Mouse (Mus musculus) intestine, postnatal 0 days (tissue): ENCODE measurements around the gene Slc36a3. TPM values are rescaled to one million over a fixed set of nuclear protein-coding genes. Genes with fewer than 3 reads are reported as not detected.
"Not testable (repeated sequence)": the region's sequence is repeated elsewhere in the genome, so short reads cannot be mapped to it uniquely, and the experiment has no call there.

ENCODE experiments used
- ATAC-seq: fragments of 200-750 bp; cut with Nextera tagmentation; 2 replicates; pipeline ENCODE4 v1.8.0; 2017; ENCODE audit warnings: mild to moderate bottlenecking, moderate TSS enrichment, moderate library complexity
- H3K27ac ChIP-seq: fragments of 300-500 bp; sonication (generic); 2 replicates; pipeline ENCODE4 v1.5.1; 2014; ENCODE audit warnings: mild to moderate bottlenecking, low read depth, low read length, moderate library complexity
- H3K27me3 ChIP-seq: fragments of 300-500 bp; sonication (generic); replicated peaks from 2 replicates; pipeline ENCODE4 v1.6.1; 2014; ENCODE audit warnings: low read length, mixed read lengths; ENCODE audit not compliant: control insufficient read depth, insufficient read depth
- H3K36me3 ChIP-seq: fragments of 300-500 bp; sonication (generic); 2 replicates; pipeline ENCODE4 v1.6.1; 2014; ENCODE audit warnings: mild to moderate bottlenecking, moderate library complexity; ENCODE audit not compliant: control insufficient read depth, insufficient read depth
- H3K4me1 ChIP-seq: fragments of 300-500 bp; sonication (generic); replicated peaks from 2 replicates; pipeline ENCODE4 v1.6.1; 2014; ENCODE audit warnings: antibody characterized with exemption, low read length, mixed read lengths; ENCODE audit not compliant: control insufficient read depth, insufficient read depth
- H3K4me2 ChIP-seq: fragments of 300-500 bp; sonication (generic); replicated peaks from 2 replicates; pipeline ENCODE4 v1.6.1; 2014; ENCODE audit warnings: low read depth, mild to moderate bottlenecking, moderate library complexity
- H3K4me3 ChIP-seq: fragments of 300-500 bp; sonication (generic); 2 replicates; pipeline ENCODE4 v1.5.1; 2014; ENCODE audit warnings: low read depth, low read length
- H3K9ac ChIP-seq: fragments of 300-500 bp; sonication (generic); 2 replicates; pipeline ENCODE4 v1.6.1; 2014; ENCODE audit warnings: mild to moderate bottlenecking, low read depth, low read length
- H3K9me3 ChIP-seq: fragments of 300-500 bp; sonication (generic); 2 replicates; pipeline ENCODE4 v1.6.1; 2016; ENCODE audit warnings: mixed run types; ENCODE audit not compliant: control insufficient read depth
- CTCF ChIP-seq: sonication (generic); IDR thresholded peaks from 2 replicates; pipeline ENCODE4 v1.5.1; 2016; ENCODE audit warnings: low read depth, mild to moderate bottlenecking, control low read depth, antibody characterized with exemption, moderate library complexity
- WGBS: fragments of 180-500 bp; shearing (Covaris S2); extraction: QIAGEN DNeasy Blood & Tissue Kit; methylation state at CpG from one replicate; pipeline ENCODE4 v1.1.7; 2014; 5-methylcytosine and 5-hydroxymethylcytosine counted together
- polyA plus RNA-seq: library from polyadenylated mRNA; unstranded; fragments of >200 nt; fragmentation: Nextera tagmentation; extraction: Ambion mirVana; gene quantifications from 2 replicates; pipeline ENCODE4 v1.2.1, GENCODE M21; 2015

Slc36a3 gene
- polyA plus RNA-seq, 1 experiment from 2014 or later, result not detected

- H3K4me1 ChIP-seq, result no peaks in the 10 kb centered on the region
- ATAC-seq, result no peak
- H3K27ac ChIP-seq, result peak overlapping the region; percentile 50; the same call in 1 of the 2 replicates
- peak overlapping the region; percentile 37 for H3K4me3 ChIP-seq
- peak overlapping the region; percentile 43; the same call in 1 of the 2 replicates for H3K9ac ChIP-seq
- 15% methylated on average over 24 of the region's 24 CpGs for WGBS
- H3K27me3 ChIP-seq, result no peaks in the 10 kb centered on the region
- H3K36me3 ChIP-seq, result no peaks in the 10 kb centered on the region
- TF ChIP-seq CTCF, result no peak; the same call in 1 of the 2 replicates
- no peaks in the 10 kb centered on the region for H3K9me3 ChIP-seq
- peak overlapping the region; percentile 73 for H3K4me2 ChIP-seq
Measured at GRCm38 (mm10) chr11:55098189-55098915, 53.2 kb downstream of the Slc36a3 start.

DNA sequence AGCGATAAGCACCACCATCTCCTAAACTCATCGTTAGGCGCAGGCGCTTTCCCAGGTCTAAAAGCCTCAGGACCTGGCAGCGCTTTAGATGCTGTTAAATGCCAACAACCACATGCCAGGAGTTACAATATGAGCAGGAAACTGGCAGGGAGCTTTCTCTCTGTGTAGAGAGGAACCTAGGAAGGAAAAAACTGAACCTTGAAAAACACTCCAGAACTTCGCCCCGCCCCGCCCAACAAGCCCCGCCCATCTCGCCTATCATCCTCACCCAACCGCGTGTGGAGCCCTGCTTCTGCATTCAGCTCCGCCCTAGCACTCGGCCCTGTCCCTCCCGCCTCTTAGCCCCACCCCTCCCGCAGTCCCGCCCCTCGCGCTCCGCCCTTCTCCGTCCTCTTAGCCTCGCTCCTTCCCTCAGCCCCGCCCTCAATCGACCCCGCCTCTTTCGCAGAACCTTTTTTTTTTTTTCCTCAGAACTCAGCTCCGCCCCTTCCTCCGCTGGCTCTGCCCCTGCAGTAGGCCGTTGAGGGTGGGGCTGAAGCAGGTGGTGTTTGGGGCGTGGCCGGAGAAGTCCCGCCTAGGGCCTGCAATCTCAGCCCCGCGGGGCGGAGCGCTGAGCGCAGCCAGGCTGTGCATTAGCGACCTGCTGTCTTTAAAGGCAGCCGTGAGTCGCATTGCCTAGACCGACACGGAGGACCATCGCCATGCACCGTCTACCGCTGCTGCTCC lies 53.9 kb downstream of the Slc36a3 start, which contains the start of gene Gm2a:
Gene Gm2a, plus strand, starts transcription at position 653 of the 726 bp plus-strand sequence.
- H3K9me3 ChIP-seq, result no peaks in the 10 kb centered on the region
- no peaks in the 10 kb centered on the region for H3K36me3 ChIP-seq
- H3K27ac ChIP-seq, result peak within 1 kb of the TSS; percentile 74
- peak; percentile 98 for ATAC-seq
- WGBS, result 1% methylated on average over 45 of the region's 45 CpGs
- H3K9ac ChIP-seq, result peak within 1 kb of the TSS; percentile 43; the same call in 1 of the 2 replicates
- peak within 1 kb of the TSS; percentile 37 for H3K4me3 ChIP-seq
- peak; percentile 19; the same call in 1 of the 2 replicates for TF ChIP-seq CTCF
- H3K4me1 ChIP-seq, result no peaks in the 10 kb centered on the region
- peak within 1 kb of the TSS; percentile 73 for H3K4me2 ChIP-seq
- H3K27me3 ChIP-seq, result no peaks in the 10 kb centered on the region

DNA sequence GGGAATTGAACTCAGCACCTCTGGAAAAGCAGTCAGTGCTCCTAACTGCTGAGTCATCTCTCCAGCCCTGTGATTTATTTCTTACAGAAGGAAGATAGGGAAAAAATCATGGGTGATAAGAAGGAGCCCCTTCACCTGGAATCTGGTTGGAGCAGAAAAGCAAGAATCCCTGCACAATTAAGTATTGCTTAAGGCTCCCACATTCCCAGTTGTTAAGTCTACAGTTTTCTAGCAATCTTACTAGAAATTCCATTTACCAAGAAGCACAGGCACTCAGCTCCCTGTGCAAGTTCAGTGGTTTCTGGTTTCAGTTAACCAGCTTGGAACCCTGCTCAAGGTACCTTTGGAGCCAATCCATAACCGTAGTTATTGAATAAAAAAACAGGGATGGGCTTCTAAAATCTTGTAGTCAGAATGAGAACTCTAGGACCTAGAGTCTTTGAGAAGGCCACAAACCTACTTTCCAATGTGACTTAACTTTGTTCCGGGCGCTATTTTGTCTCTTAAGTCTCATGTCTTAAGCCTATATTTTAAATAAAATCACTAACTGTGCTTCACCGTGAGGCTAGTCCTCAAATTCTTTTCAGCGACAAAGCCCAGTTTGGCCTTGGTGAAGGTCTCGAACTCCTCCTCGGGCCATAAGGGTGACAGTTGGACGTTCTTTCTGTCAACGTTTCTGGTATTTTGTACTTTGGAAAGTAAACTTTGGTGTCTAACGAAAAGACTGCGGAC lies 54.6 kb downstream of the Slc36a3 start:
- Histone ChIP-seq H3K27me3 (no peaks in the 10 kb centered on the region), H3K36me3 (no peaks in the 10 kb centered on the region), H3K9ac (peak overlapping the region; percentile 22; the same call in 1 of the 2 replicates), H3K9me3 (no peaks in the 10 kb centered on the region), H3K4me2 (peak overlapping the region; percentile 61), H3K4me3 (peak overlapping the region; percentile 27), H3K4me1 (no peaks in the 10 kb centered on the region), H3K27ac (peak overlapping the region; percentile 74)
- no peak for ATAC-seq
- WGBS, result 18% methylated on average over 11 of the region's 11 CpGs
- TF ChIP-seq CTCF, result no peak

DNA sequence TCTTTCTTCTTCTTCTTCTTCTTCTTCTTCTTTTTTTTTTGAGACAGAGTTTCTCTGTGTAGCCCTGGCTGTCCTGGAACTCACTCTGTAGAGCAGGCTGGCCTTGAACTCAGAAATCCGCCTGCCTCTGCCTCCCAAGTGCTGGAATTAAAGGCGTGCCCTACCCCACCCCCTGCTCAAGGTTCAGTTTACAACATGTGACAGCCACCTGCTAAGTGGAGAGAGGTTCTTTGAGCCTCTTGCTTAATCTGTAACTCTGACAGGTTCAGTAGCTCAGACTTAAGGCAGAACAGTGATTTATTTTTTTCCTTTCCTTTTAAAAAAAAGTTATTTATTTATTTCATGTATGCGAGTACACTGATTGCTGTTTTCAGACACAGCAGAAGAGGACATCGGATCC lies 55.2 kb downstream of the Slc36a3 start:
- not testable (repeated sequence) for H3K4me2 ChIP-seq, H3K9ac ChIP-seq, H3K27ac ChIP-seq, ATAC-seq, H3K36me3 ChIP-seq, H3K9me3 ChIP-seq, H3K27me3 ChIP-seq, H3K4me3 ChIP-seq, H3K4me1 ChIP-seq
- 67% methylated on average over 4 of the region's 4 CpGs for WGBS

GRCm38 (mm10) chr11:55093096-55093495 lies 58.4 kb downstream of the Slc36a3 start:
- H3K9ac ChIP-seq, result no peak overlapping the region
- H3K36me3 ChIP-seq, result no peaks in the 10 kb centered on the region
- H3K9me3 ChIP-seq, result no peaks in the 10 kb centered on the region
- no peak overlapping the region for H3K4me3 ChIP-seq
- H3K27ac ChIP-seq, result no peak overlapping the region
- no peaks in the 10 kb centered on the region for H3K27me3 ChIP-seq
- WGBS, result 72% methylated on average over 7 of the region's 7 CpGs
- no peak for ATAC-seq
- H3K4me2 ChIP-seq, result no peak overlapping the region
- H3K4me1 ChIP-seq, result no peaks in the 10 kb centered on the region
- no peak for TF ChIP-seq CTCF

- TF ChIP-seq CTCF, result no peak
- no peak for ATAC-seq
Measured at GRCm38 (mm10) chr11:55089892-55090291, 61.6 kb downstream of the Slc36a3 start.

More at GRCm38 (mm10) chr11:55089892-55090291, 61.6 kb downstream of the Slc36a3 start:
- Histone ChIP-seq H3K9ac (no peak overlapping the region), H3K27me3 (no peaks in the 10 kb centered on the region), H3K36me3 (no peaks in the 10 kb centered on the region), H3K4me3 (no peak overlapping the region), H3K9me3 (no peaks in the 10 kb centered on the region), H3K4me1 (no peaks in the 10 kb centered on the region), H3K27ac (no peak overlapping the region), H3K4me2 (no peak overlapping the region)
- 53% methylated on average over 2 of the region's 2 CpGs for WGBS
